Mouse (Mus musculus) lung, adult 2 months (tissue): Measurements from ENCODE around the gene Zdbf2.

Source experiments
- CTCF ChIP-seq: fragments of 200-500 bp; IDR thresholded peaks from 2 replicates; pipeline ENCODE4 v1.5.1; 2011; ENCODE audit warnings: mild to moderate bottlenecking, low read length, control low read depth; ENCODE audit not compliant: insufficient read depth
- POLR2A ChIP-seq: fragments of 200-500 bp; IDR thresholded peaks from 2 replicates; pipeline ENCODE4 v1.6.1; 2011; ENCODE audit warnings: low read depth, mild to moderate bottlenecking, control low read depth, low read length, borderline replicate concordance; ENCODE audit errors: extremely low read depth

GRCm38 (mm10) chr1:63293965-63294364 lies 20.9 kb downstream of the Zdbf2 start:
- no peak for TF ChIP-seq CTCF
- TF ChIP-seq POLR2A: no peak
